Mouse (Mus musculus): Measurements from ENCODE around the gene Gm21954.

The Gm21954 gene

DNA sequence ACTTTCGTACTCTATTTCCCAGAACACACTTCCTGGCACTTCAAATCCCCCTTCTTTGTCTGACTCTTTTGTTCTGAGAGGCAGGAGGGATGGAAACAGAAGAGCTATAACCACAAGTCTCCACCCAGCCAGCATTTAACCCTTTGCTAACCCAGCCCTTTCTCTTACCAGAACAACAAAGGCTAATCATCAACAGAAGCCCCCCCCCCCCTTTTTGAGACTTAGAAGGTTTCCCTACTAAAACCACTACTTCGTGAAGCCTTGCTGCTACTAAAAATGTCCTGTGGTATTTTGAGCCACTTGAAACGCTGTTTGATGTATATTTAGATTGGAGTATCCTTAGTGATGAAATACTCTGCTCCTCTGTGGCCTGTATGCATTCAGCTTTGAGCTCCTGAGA is 52.7 kb downstream of the Gm21954 start:
- no peak for DNase-seq (ENCODE audit: low spot score in 2 of 2)

DNA sequence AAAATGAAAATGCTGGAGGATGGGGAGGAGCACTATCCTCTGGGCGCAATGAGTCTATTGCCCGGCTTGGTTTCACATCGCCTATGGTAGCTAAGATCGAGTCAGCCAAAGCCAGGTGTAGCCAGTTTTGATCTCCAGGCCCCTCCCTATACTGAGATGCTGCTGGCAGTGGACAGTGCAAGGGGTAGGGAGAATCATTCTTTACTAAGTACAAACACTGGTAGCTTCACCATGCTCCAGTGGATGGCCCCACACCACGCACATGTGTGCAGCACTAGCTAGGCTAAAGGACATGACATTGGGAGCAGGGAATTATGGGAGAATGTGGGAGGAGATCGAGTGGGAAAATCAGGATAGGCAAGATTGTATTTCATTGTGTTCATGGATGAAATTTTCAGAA is 53.2 kb downstream of the Gm21954 start:
- DNase-seq (ENCODE audit: low spot score in 2 of 2), result no peak

DNA sequence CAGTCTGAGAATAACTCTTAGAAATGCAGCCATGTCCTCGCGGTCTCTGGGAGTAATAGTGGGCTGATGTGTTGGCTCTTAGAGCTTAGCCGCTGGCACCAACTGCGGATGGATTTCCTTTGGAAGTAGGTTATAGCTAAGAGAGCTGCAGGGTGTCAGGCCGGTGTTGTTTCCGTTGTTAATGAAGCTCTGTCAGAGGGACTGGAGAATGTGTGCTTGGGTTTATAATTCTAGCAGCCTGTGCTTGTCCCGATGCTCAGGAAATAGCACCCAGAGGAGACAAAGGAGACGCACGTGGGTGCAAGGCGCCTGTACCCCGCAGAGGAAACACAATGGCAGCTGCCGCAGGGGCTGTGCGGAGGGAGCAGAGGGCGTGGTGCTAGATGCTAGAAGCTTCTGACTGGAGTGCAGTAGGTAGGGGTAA is 56.5 kb downstream of the Gm21954 start:
- peak; percentile 82 to 86 for DNase-seq (ENCODE audit: low spot score in 2 of 2)
